Mouse (Mus musculus) heart, embryonic 11.5 days (tissue): ENCODE data around the gene Mapt. TPM values are rescaled to one million over a fixed set of nuclear protein-coding genes. Genes with fewer than 3 reads are reported as not detected.

Experiments used
- ATAC-seq: fragments of 200-750 bp; cut with Nextera tagmentation; replicated peaks from 2 replicates; pipeline ENCODE4 v1.8.0; 2017; ENCODE audit warnings: moderate library complexity; ENCODE audit not compliant: insufficient number of reproducible peaks, low FRiP score, low TSS enrichment
- H3K27ac ChIP-seq: fragments of 300-500 bp; sonication (generic); 2 replicates; pipeline ENCODE4 v1.5.1; 2014; ENCODE audit warnings: mild to moderate bottlenecking, low read depth, low read length
- H3K27me3 ChIP-seq: fragments of 300-500 bp; sonication (generic); 2 replicates; pipeline ENCODE4 v1.6.1; 2014; ENCODE audit warnings: mild to moderate bottlenecking, low read length, mixed read lengths; ENCODE audit not compliant: control insufficient read depth, insufficient read depth
- H3K36me3 ChIP-seq: fragments of 300-500 bp; sonication (generic); 2 replicates; pipeline ENCODE4 v1.6.1; 2014; ENCODE audit warnings: mild to moderate bottlenecking, low read length, moderate library complexity, mixed read lengths; ENCODE audit not compliant: control insufficient read depth, insufficient read depth
- H3K4me1 ChIP-seq: fragments of 300-500 bp; sonication (generic); 2 replicates; pipeline ENCODE4 v1.6.1; 2014; ENCODE audit warnings: low read length; ENCODE audit not compliant: control insufficient read depth, insufficient read depth
- H3K4me2 ChIP-seq: fragments of 300-500 bp; sonication (generic); 2 replicates; pipeline ENCODE4 v1.6.1; 2014; ENCODE audit warnings: mild to moderate bottlenecking, moderate library complexity
- H3K4me3 ChIP-seq: fragments of 300-500 bp; sonication (generic); 2 replicates; pipeline ENCODE4 v1.5.1; 2014; ENCODE audit warnings: low read depth, low read length
- H3K9ac ChIP-seq: fragments of 300-500 bp; sonication (generic); 2 replicates; pipeline ENCODE4 v1.6.1; 2014; ENCODE audit warnings: mild to moderate bottlenecking, low read depth, low read length, moderate library complexity
- H3K9me3 ChIP-seq: fragments of 300-500 bp; sonication (generic); replicated peaks from 2 replicates; pipeline ENCODE4 v1.6.1; 2016; ENCODE audit warnings: low read length; ENCODE audit not compliant: control insufficient read depth
- WGBS: fragments of 180-500 bp; shearing (Covaris S2); extraction: QIAGEN DNeasy Blood & Tissue Kit; methylation state at CpG from one replicate; pipeline ENCODE4 v1.1.7; 2014; ENCODE audit not compliant: insufficient replicate concordance; 5-methylcytosine and 5-hydroxymethylcytosine counted together
- polyA plus RNA-seq: library from polyadenylated mRNA; unstranded; fragments of >200 nt; fragmentation: Nextera tagmentation; extraction: Ambion mirVana; gene quantifications from 2 replicates; pipeline ENCODE4 v1.2.1, GENCODE M21; 2014

Gene Mapt
- polyA plus RNA-seq, 1 experiment from 2014 or later, result 0.43 TPM

DNA sequence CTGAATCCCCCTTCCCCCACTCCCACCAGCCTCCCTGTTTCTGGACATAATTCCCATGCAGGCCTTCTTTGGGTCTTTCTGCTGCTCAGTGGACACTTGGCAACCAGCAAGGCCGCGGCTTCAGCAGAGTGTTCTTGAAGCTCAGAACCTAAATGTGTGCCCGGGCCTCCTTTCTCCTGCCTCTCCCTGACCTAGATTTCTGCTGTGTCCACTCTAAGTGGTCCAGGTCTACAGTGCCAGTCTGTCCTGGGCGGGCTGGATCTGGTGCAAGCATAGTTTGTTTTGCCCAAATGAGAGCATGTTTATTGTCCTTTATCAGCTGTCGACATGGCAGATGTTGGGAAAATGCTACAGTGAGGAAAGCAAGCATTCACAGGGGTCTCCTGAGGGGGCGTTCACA lies 40.7 kb downstream of the Mapt start:
- H3K9ac ChIP-seq, result no peak overlapping the region
- ATAC-seq, result no peak
- H3K27ac ChIP-seq, result no peak overlapping the region
- 0 out of 2 replicates have a peak, but pooled peaks cover 2% of the 10 kb centered on the region for H3K4me1 ChIP-seq
- no peak overlapping the region for H3K4me3 ChIP-seq
- no peaks in the 10 kb centered on the region for H3K36me3 ChIP-seq
- no peaks in the 10 kb centered on the region for H3K27me3 ChIP-seq
- H3K9me3 ChIP-seq, result no peaks in the 10 kb centered on the region
- H3K4me2 ChIP-seq, result no peak overlapping the region
- 62% methylated on average over 6 of the region's 6 CpGs for WGBS

DNA sequence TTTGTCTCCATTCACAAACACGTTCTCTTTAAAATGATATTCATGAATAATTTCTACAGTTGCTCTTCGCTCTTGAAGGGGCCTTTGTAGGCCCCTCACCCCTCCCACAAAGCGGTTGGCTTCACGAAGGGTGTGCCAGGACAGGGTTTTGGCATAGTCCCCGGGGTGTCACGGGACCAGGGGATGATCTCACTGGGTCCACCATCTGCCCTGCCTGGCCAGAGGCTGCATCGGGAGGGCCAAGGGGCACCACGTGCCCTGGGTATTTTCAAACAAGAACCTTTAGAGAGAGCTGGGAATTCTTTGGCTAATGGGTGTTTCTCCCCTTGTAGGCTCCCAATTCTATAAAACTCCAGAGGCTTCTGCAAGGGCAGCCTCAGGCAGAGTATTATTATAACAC lies 41.2 kb downstream of the Mapt start:
- Histone ChIP-seq H3K36me3 (no peaks in the 10 kb centered on the region), H3K9ac (no peak overlapping the region), H3K27me3 (no peaks in the 10 kb centered on the region), H3K4me2 (no peak overlapping the region), H3K4me1 (0 out of 2 replicates have a peak, but pooled peaks cover 2% of the 10 kb centered on the region), H3K27ac (no peak overlapping the region), H3K9me3 (no peaks in the 10 kb centered on the region), H3K4me3 (no peak overlapping the region)
- no peak for ATAC-seq
- WGBS, result 75% methylated on average over 8 of the region's 8 CpGs

DNA sequence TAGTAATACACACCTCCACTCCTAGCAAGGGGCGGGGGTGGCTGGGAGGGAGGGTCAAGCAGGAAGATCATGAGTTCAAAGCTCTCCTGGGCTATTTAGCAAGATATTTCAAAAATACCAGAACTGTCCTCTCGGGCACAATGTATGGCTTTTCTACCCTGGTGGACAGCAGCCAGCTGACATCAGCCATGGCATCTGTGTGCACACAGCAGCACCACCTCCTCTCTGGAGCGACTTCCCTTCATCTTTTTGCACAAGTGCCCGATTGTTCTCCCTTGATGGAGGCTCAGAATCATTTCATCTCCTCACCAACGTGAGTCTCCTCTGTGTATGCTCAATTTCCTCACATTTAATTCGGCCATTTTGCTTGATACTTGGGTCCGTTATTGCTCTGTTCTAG lies 44.6 kb downstream of the Mapt start:
- H3K9ac ChIP-seq, result no peak overlapping the region
- H3K27ac ChIP-seq, result no peak overlapping the region
- no peak overlapping the region for H3K4me2 ChIP-seq
- H3K36me3 ChIP-seq, result no peaks in the 10 kb centered on the region
- WGBS, result 80% methylated on average over 7 of the region's 7 CpGs
- no peaks in the 10 kb centered on the region for H3K9me3 ChIP-seq
- ATAC-seq, result no peak
- no peaks in the 10 kb centered on the region for H3K4me1 ChIP-seq
- H3K4me3 ChIP-seq, result no peak overlapping the region
- peaks cover 5% of the 10 kb centered on the region; the same call in 1 of the 2 replicates for H3K27me3 ChIP-seq

- Histone ChIP-seq H3K36me3 (no peaks in the 10 kb centered on the region), H3K4me2 (peak overlapping the region; percentile 48), H3K4me3 (no peak overlapping the region), H3K27me3 (peaks cover 5% of the 10 kb centered on the region), H3K27ac (no peak overlapping the region), H3K9ac (no peak overlapping the region), H3K9me3 (no peaks in the 10 kb centered on the region), H3K4me1 (no peaks in the 10 kb centered on the region)
- no peak for ATAC-seq
- 6% methylated on average over 20 of the region's 20 CpGs for WGBS
Measured at GRCm38 (mm10) chr11:104278222-104278621, 47.0 kb downstream of the Mapt start.

DNA sequence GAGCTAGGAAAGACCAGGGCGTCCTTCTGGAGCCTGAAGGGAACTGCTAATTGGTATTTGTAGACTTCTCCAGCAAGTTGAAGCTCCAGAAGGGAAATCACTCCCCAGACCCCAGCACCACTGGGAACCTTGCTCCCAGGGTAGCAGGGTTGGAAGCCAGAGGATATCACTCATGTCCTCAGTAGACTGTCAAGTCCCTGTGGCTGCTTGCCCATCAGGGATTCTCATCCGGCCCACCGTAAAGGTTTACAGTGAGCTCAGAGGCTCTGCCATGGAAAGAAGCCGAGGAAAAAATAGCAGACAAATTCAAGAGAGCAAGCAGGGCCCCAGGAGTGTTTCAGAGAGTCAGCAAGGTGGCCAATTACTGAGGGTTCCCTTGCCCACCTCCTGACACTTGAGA lies 47.9 kb downstream of the Mapt start:
- Histone ChIP-seq H3K4me2 (no peak overlapping the region), H3K4me3 (no peak overlapping the region), H3K36me3 (no peaks in the 10 kb centered on the region), H3K27ac (no peak overlapping the region), H3K9ac (no peak overlapping the region), H3K9me3 (no peaks in the 10 kb centered on the region), H3K4me1 (no peaks in the 10 kb centered on the region), H3K27me3 (peaks cover 5% of the 10 kb centered on the region)
- no peak for ATAC-seq
- 67% methylated on average over 4 of the region's 4 CpGs for WGBS

GRCm38 (mm10) chr11:104279538-104279937 lies 48.3 kb downstream of the Mapt start:
- Histone ChIP-seq H3K9me3 (no peaks in the 10 kb centered on the region), H3K9ac (no peak overlapping the region), H3K4me2 (no peak overlapping the region), H3K27me3 (peaks cover 5% of the 10 kb centered on the region), H3K27ac (no peak overlapping the region), H3K4me1 (no peaks in the 10 kb centered on the region), H3K4me3 (no peak overlapping the region), H3K36me3 (no peaks in the 10 kb centered on the region)
- WGBS, result 54% methylated on average over 3 of the region's 3 CpGs
- ATAC-seq, result no peak

DNA sequence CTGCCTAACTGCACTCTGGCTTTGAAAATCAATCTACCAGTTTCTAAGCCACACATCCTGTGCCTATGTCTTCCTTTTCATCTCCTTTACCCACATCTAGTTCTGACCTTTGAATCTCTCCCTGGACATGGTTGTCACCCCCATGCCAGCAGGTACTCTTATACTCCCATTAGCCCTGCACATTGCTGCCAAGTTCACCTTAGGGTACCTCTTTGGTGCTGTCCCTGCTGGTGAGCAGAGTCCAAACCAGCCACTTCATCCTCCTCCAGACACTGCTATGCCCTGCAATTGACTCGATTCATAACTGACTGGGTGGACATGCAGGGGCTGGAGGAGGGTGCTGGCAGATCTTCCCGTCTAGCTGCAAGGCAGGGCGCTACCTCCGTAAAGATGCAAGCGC lies 50.3 kb downstream of the Mapt start:
- no peak overlapping the region for H3K27ac ChIP-seq
- no peaks in the 10 kb centered on the region for H3K36me3 ChIP-seq
- 74% methylated on average over 5 of the region's 5 CpGs for WGBS
- H3K9ac ChIP-seq, result no peak overlapping the region
- H3K9me3 ChIP-seq, result no peaks in the 10 kb centered on the region
- ATAC-seq, result no peak
- no peak overlapping the region for H3K4me3 ChIP-seq
- no peaks in the 10 kb centered on the region for H3K4me1 ChIP-seq
- H3K4me2 ChIP-seq, result no peak overlapping the region
- H3K27me3 ChIP-seq, result peaks cover 5% of the 10 kb centered on the region

- H3K4me3 ChIP-seq, result no peak overlapping the region
- ATAC-seq, result no peak
- no peak overlapping the region for H3K27ac ChIP-seq
- no peaks in the 10 kb centered on the region for H3K9me3 ChIP-seq
- H3K36me3 ChIP-seq, result no peaks in the 10 kb centered on the region
- no peaks in the 10 kb centered on the region; the same call in 1 of the 2 replicates for H3K4me1 ChIP-seq
- H3K27me3 ChIP-seq, result no peaks in the 10 kb centered on the region; the same call in 1 of the 2 replicates
- 83% methylated on average over 18 of the region's 18 CpGs for WGBS
- H3K4me2 ChIP-seq, result no peak overlapping the region
- no peak overlapping the region for H3K9ac ChIP-seq
Measured at GRCm38 (mm10) chr11:104287113-104287512, 55.9 kb downstream of the Mapt start.

- H3K27me3 ChIP-seq, result no peaks in the 10 kb centered on the region
- no peak overlapping the region for H3K27ac ChIP-seq
- no peaks in the 10 kb centered on the region for H3K9me3 ChIP-seq
- H3K4me2 ChIP-seq, result no peak overlapping the region
- no peak overlapping the region for H3K4me3 ChIP-seq
- H3K4me1 ChIP-seq, result no peaks in the 10 kb centered on the region; the same call in 1 of the 2 replicates
- no peak overlapping the region for H3K9ac ChIP-seq
- no peak for ATAC-seq
- no peaks in the 10 kb centered on the region for H3K36me3 ChIP-seq
- WGBS, result 53% methylated on average over 6 of the region's 6 CpGs
Measured at GRCm38 (mm10) chr11:104288835-104289198, 57.6 kb downstream of the Mapt start.
